Mouse (Mus musculus) hindbrain, embryonic 11.5 days (tissue): ENCODE data around the gene Ctdnep1. TPM values are rescaled to one million over a fixed set of nuclear protein-coding genes. Genes with fewer than 3 reads are reported as not detected.
A peak's percentile ranks its signal among the peaks of the same experiment; 100 is the strongest.
"Not testable (repeated sequence)": the region's sequence is repeated elsewhere in the genome, so short reads cannot be mapped to it uniquely, and the experiment has no call there.

Experiments used
- ATAC-seq: fragments of 200-750 bp; cut with Nextera tagmentation; 2 replicates; pipeline ENCODE4 v1.8.0; 2017; ENCODE audit warnings: mild to moderate bottlenecking, moderate TSS enrichment, moderate library complexity; ENCODE audit not compliant: low FRiP score
- DNase-seq: peaks from one replicate; pipeline ENCODE4 v3.0.0-alpha.2; 2015; ENCODE audit warnings: low spot score
- H3K27ac ChIP-seq: fragments of 300-500 bp; sonication (generic); 2 replicates; pipeline ENCODE4 v1.5.1; 2014; ENCODE audit warnings: mild to moderate bottlenecking, low read depth, low read length
- H3K27me3 ChIP-seq: fragments of 300-500 bp; sonication (generic); 2 replicates; pipeline ENCODE4 v1.6.1; 2014; ENCODE audit warnings: mild to moderate bottlenecking, low read length, moderate library complexity, mixed read lengths; ENCODE audit not compliant: control insufficient read depth, insufficient read depth
- H3K36me3 ChIP-seq: fragments of 300-500 bp; sonication (generic); 2 replicates; pipeline ENCODE4 v1.6.1; 2014; ENCODE audit warnings: mild to moderate bottlenecking, low read length, moderate library complexity, mixed read lengths; ENCODE audit not compliant: control insufficient read depth, insufficient read depth
- H3K4me1 ChIP-seq: fragments of 300-500 bp; sonication (generic); replicated peaks from 2 replicates; pipeline ENCODE4 v1.6.1; 2014; ENCODE audit warnings: low read length, mixed read lengths; ENCODE audit not compliant: control insufficient read depth, insufficient read depth
- H3K4me2 ChIP-seq: fragments of 300-500 bp; sonication (generic); replicated peaks from 2 replicates; pipeline ENCODE4 v1.6.1; 2014; ENCODE audit warnings: mild to moderate bottlenecking, low read depth, low read length
- H3K4me3 ChIP-seq: fragments of 300-500 bp; sonication (generic); 2 replicates; pipeline ENCODE4 v1.5.1; 2014; ENCODE audit warnings: low read depth, low read length
- H3K9ac ChIP-seq: fragments of 300-500 bp; sonication (generic); 2 replicates; pipeline ENCODE4 v1.6.1; 2014; ENCODE audit warnings: low read depth, low read length
- H3K9me3 ChIP-seq: fragments of 300-500 bp; sonication (generic); 2 replicates; pipeline ENCODE4 v1.6.1; 2016; ENCODE audit warnings: low read length; ENCODE audit not compliant: control insufficient read depth
- WGBS: fragments of 180-500 bp; shearing (Covaris S2); extraction: QIAGEN DNeasy Blood & Tissue Kit; methylation state at CpG from one replicate; pipeline ENCODE4 v1.1.7; 2014; 5-methylcytosine and 5-hydroxymethylcytosine counted together
- polyA plus RNA-seq: library from polyadenylated mRNA; unstranded; fragments of >200 nt; fragmentation: Nextera tagmentation; extraction: Ambion mirVana; gene quantifications from 2 replicates; pipeline ENCODE4 v1.2.1, GENCODE M21; 2014

The Ctdnep1 gene
- polyA plus RNA-seq, 1 experiment from 2014 or later = 26.8 TPM

DNA sequence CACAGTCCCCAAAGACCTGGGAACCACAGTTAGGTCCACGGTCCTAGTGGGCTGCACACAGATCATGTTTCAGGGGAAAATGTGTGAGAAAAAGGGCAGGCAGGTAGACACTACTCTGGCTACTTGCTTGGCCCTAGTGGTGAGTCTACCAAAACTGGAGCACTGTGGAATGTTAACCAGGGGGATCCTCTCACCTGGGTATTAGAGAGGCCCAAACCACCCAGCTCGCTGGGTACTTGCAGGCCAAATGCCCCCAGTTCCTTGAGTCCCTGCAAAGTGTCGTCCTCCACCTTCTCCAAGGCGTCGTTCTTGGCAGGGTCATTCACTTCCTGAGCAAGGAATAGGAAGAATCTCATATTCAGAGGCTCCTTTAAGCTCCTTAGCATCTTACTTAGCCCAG is 33.1 kb downstream of the Ctdnep1 start:
- no peak for DNase-seq
- Histone ChIP-seq H3K9ac (no peak overlapping the region), H3K4me3 (no peak overlapping the region), H3K4me2 (no peak overlapping the region), H3K4me1 (peaks cover 11% of the 10 kb centered on the region), H3K27me3 (no peaks in the 10 kb centered on the region), H3K9me3 (no peaks in the 10 kb centered on the region), H3K27ac (no peak overlapping the region), H3K36me3 (peaks cover 12% of the 10 kb centered on the region)
- ATAC-seq = no peak
- WGBS = 59% methylated on average over 5 of the region's 5 CpGs

DNA sequence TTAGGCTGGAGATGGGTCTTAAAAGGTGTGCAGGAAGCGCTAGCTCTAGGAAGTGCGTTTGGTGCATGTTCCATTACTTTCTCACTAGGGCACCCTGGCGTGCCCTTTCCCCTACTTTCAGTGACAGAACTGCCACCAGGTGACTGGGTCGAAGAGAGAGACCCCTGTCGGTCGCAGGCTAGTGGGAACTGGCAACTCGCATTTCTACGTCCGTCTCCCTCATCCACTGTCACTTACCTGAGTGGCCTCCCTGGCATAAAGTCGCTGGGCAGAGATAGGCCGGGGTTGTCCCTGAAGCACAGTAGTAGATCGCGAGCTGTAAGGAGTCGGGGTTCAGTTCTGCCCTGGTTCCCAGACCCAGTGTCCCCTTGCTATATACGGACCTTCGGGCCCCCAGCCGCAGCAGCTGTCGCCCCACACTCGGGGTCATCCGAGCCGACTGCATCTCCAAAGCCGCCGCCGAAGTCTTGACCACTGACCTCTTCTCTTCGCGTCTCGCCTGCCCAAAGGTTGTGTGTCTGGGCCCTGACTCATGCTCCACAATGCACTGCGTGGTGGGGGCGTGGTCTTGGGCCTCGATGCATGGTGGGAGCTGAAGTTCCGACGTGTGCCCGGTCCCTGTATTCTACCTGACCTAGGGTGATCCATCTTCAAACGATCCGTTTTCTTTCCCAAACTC is 34.1 kb downstream of the Ctdnep1 start, which contains the start of gene Acadvl:
Acadvl (minus strand) TSS at position 532 of the 679 bp plus-strand sequence.
- 1% methylated on average over 35 of the region's 35 CpGs for WGBS
- Histone ChIP-seq H3K9ac (peak within 1 kb of the TSS; percentile 45), H3K9me3 (no peaks in the 10 kb centered on the region), H3K27me3 (no peaks in the 10 kb centered on the region), H3K4me1 (peaks cover 11% of the 10 kb centered on the region), H3K27ac (peak within 1 kb of the TSS; percentile 31; the same call in 1 of the 2 replicates), H3K36me3 (peaks cover 10% of the 10 kb centered on the region), H3K4me3 (peak within 1 kb of the TSS; percentile 41), H3K4me2 (peak within 1 kb of the TSS; percentile 51)
- peak; percentile 90 for DNase-seq
- peak; percentile 77 for ATAC-seq

DNA sequence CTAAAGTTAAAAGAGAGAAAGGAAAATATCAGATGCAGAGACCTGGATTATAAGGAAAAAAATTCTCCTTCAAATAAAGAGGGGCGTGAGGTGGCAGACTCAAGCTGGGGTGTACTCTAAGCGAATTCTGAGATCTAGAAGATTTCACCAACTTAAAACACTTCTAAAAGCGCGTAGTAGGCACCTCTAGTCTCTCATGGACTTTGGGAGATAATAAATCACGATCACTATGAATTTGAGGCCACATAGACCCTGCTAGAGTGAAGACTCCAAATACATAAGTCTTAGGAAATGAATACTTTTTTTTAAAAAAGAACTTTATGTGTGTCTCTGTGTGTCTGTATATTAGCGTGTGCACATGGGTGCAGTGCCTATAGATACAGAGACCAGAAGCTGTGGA is 34.7 kb downstream of the Ctdnep1 start:
- Histone ChIP-seq H3K9me3 (no peaks in the 10 kb centered on the region), H3K4me3 (no peak overlapping the region), H3K27me3 (no peaks in the 10 kb centered on the region), H3K9ac (no peak overlapping the region), H3K4me1 (peaks cover 15% of the 10 kb centered on the region), H3K27ac (no peak overlapping the region), H3K4me2 (no peak overlapping the region), H3K36me3 (peaks cover 10% of the 10 kb centered on the region)
- ATAC-seq = no peak
- 68% methylated on average over 6 of the region's 6 CpGs for WGBS
- no peak for DNase-seq

DNA sequence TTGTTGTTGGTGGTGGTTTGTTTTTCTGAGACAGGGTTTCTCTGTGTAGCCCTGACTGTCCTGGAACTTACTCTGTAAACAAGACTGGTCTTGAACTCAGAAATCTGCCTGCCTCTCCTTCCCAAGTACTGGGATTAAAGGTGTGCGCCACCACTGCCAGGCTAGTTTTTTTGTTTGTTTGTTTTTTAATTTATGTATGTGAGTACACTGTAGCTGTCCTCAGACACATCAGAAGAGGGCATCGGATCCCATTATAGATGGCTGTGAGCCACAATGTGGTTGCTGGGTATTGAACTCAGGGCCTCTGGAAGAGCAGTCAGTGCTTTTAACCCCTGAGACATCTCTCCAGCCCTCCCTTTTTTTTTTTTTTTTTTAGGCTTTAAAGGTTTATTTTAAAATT is 35.2 kb downstream of the Ctdnep1 start:
- H3K4me1 ChIP-seq = peaks cover 15% of the 10 kb centered on the region
- not testable (repeated sequence) for DNase-seq

DNA sequence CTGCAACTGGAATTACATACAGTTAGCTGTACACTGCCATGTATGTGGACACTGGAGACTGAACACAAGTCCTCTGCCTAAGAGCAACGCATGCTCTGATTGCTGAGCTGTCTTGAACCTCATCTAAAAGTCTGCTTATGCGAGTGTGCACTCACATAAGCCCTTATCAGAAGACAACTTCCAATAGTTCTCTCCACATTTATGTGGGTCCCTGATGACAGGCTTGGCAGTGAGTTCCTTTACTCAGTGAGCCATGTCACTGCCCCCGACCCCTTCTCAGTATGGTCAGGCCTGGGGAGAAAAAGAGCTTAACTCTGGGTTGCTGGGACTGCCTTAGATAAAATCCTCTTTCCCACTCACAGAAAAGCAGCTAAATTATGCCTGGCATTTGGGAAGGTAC is 35.7 kb downstream of the Ctdnep1 start, which contains the start of gene Dlg4:
Dlg4 (plus strand) TSS at position 274 of the 400 bp plus-strand sequence.
- H3K4me1 ChIP-seq = peaks cover 15% of the 10 kb centered on the region
- H3K27me3 ChIP-seq = no peaks in the 10 kb centered on the region
- no peak for DNase-seq
- peak within 1 kb of the TSS; percentile 51 for H3K4me3 ChIP-seq
- H3K4me2 ChIP-seq = peak within 1 kb of the TSS; percentile 82
- 81% methylated on average over 3 of the region's 3 CpGs for WGBS
- no peak for ATAC-seq
- H3K27ac ChIP-seq = 0 out of 2 replicates have a peak within 1 kb of the TSS, but pooled peaks have one; percentile 24
- 0 out of 2 replicates have a peak, but pooled peaks cover 7% of the 10 kb centered on the region for H3K36me3 ChIP-seq
- H3K9me3 ChIP-seq = no peaks in the 10 kb centered on the region
- peak within 1 kb of the TSS; percentile 81; the same call in 1 of the 2 replicates for H3K9ac ChIP-seq

More for the DNA sequence above, 35.2 kb downstream of the Ctdnep1 start:
- H3K27me3 ChIP-seq, H3K36me3 ChIP-seq, H3K9me3 ChIP-seq, ATAC-seq, H3K9ac ChIP-seq, H3K27ac ChIP-seq, H3K4me3 ChIP-seq, H3K4me2 ChIP-seq: not testable (repeated sequence)
- 83% methylated on average over 2 of the region's 2 CpGs for WGBS

DNA sequence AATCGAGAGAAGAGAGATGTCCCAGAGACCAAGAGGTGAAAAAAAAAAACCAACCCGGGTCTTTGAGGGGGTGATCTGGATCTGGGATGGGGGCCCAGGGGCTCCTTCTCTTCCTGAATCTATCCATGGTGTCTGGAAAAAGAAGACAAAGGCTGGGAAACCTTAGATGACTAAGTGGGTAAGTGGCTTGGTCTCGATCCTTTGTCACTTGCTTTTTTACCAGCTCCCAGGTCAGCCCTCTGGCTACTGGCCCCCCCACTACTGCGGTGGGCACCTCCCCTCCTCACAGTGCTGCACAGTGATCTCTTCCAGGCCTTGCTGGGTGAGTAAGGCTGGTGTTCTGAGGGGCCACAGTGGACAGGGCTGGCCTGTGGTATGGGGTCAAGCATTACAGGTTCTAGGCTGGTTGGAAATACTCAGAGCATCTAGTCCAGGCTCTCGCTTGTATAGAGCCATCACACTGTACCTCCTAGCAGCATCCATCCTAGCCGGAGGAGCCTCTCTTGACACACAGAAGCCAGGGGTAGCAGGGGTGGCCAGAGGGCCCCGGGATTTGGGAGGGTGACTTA is 36.3 kb downstream of the Ctdnep1 start:
- 49% methylated on average over 7 of the region's 7 CpGs for WGBS
- H3K27me3 ChIP-seq = no peaks in the 10 kb centered on the region
- H3K4me1 ChIP-seq = peaks cover 15% of the 10 kb centered on the region
- no peak overlapping the region; the same call in 1 of the 2 replicates for H3K4me3 ChIP-seq
- H3K9ac ChIP-seq = peak overlapping the region; percentile 81; the same call in 1 of the 2 replicates
- no peaks in the 10 kb centered on the region for H3K9me3 ChIP-seq
- peak overlapping the region; percentile 82 for H3K4me2 ChIP-seq
- H3K27ac ChIP-seq = 0 out of 2 replicates have a peak overlapping the region, but pooled peaks have one; percentile 24
- ATAC-seq = no peak
- 0 out of 2 replicates have a peak, but pooled peaks cover 3% of the 10 kb centered on the region for H3K36me3 ChIP-seq
- DNase-seq = no peak

DNA sequence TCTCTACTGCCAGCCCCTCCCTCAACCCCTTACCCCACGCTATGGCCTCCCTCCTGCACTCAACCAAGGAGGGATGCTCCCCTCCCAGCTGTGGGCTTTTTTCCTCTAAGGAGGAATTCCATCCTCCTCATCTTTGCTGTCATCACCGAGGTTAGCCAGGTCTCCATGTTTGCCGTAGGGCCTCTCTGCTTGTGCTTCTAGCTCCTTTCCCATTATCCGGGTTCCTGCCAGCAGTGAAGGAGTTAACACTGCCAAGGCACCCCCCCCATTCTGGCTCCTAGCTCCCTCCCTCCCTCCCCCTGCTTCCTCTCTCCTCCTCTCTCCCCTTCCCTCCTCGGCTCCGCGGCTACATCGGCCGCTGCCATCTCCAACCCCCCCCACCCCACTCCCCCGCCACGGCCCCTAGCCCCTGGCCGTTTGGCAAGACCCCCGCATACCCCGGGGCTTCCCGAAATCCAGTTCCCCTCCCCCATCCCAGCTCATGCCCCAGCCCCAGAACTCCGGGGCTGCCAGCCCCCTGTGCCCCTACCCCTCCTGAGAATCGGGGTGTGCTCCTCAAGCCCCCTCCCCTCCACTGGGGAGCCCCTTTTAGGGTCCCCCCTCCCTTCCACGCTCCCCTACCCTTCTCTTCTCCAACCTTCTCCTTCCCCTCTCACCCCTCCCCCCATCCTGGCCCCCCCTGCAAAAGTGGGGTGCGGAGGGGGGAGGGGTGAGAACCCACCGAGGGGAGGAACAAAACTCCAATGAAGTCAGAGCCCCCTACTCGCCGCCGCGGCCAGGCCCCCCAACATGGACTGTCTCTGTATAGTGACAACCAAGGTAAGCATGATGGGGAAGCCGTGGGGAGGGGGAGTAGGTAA is 37.4 kb downstream of the Ctdnep1 start:
- Histone ChIP-seq H3K4me1 (peaks cover 17% of the 10 kb centered on the region), H3K36me3 (no peaks in the 10 kb centered on the region), H3K27ac (peak overlapping the region; percentile 80), H3K27me3 (no peaks in the 10 kb centered on the region), H3K4me2 (peak overlapping the region; percentile 82), H3K4me3 (peak overlapping the region; percentile 51), H3K9ac (peak overlapping the region; percentile 81), H3K9me3 (no peaks in the 10 kb centered on the region)
- DNase-seq = peak; percentile 86
- no peak for ATAC-seq
- 1% methylated on average over 22 of the region's 25 CpGs for WGBS

DNA sequence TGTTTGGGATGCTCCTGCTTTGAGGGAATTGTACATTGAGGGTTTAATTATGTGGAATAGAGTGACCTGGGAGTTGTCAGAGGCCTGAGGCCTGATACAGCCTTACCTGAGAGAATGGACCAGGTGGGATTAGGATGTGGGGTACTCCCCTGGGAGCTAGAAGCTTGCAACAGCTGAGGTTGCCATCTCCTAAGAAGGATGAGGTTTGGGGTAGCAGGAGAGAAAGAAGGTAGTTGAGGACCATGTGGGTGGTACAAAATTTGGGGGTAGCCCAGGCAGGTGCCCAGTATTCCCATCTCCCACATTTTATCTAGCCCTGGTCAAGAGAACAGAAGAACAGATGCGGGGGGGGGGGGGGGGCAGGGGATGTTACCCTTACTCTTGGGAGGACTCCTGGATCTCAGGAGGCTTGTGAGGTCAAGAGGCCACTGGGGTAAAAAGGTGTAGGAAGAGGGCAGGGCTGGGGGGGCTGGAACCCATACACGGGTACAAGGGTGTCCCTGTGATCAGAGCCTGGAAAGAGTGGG is 38.6 kb downstream of the Ctdnep1 start:
- H3K27ac ChIP-seq = peak overlapping the region; percentile 85; the same call in 1 of the 2 replicates
- WGBS = 25% methylated on average over 2 of the region's 2 CpGs
- no peaks in the 10 kb centered on the region for H3K36me3 ChIP-seq
- DNase-seq = no peak
- no peaks in the 10 kb centered on the region for H3K27me3 ChIP-seq
- no peak for ATAC-seq
- H3K4me2 ChIP-seq = peak overlapping the region; percentile 82
- H3K4me1 ChIP-seq = peaks cover 22% of the 10 kb centered on the region
- H3K9ac ChIP-seq = 0 out of 2 replicates have a peak overlapping the region, but pooled peaks have one; percentile 8
- H3K4me3 ChIP-seq = peak overlapping the region; percentile 51; the same call in 1 of the 2 replicates
- H3K9me3 ChIP-seq = no peaks in the 10 kb centered on the region
